Mouse (Mus musculus): ENCODE measurements around the gene Fank1. TPM values are rescaled to one million over a fixed set of nuclear protein-coding genes. Genes with fewer than 3 reads are reported as not detected.

The Fank1 gene
- total RNA-seq, 2 experiments from 2014 or later: not detected

DNA sequence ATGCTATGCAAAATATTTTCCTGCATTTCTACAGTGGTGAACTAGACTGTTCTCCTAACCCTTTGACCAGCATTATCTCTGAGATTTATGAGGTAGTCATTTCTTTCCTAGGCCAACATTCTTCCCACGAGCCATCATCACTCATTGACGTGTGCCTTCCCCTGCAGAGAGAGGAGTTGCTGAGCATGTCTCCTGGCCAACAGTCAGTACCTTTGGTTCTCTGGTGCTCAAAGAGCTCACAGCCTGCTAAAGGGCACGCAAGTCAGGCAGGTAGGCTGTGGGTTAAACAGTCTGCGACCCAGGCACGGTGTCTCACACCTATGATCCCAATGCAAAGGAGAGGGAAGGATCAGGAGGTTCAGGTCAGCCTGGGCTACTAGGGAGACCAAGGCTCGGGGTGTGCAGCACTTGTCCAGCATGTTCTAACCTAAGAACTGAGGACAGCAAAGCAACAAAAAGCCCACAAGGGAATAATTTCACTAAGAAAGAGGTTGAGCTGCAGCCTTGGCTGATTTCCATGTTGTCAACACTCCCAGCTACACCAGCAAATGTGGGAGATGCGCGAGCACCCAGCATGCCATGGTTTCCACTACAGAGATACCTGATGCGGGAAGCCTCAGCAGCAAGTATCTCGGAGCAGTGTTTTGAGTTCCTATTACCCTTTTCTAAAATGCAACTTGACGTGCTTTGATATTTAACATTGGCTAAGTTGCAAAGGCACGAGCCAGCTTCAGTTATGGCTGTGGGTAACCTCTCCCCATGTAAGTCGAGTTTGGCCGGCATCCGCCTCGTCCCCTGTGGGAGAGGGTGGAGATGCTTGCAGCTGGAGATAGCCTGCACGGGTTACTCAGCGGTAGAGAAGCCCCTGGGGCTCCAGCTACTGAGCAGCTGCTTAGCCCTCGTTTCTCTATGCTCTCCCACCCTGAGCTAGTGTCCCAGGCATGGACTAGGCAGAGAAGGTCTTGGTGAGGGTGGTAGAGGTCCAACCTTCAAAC lies 112.6 kb downstream of the Fank1 start:
- peak; percentile 20 to 57 for DNase-seq
- intact Hi-C loops (cut with DNase I): no loop called here

DNA sequence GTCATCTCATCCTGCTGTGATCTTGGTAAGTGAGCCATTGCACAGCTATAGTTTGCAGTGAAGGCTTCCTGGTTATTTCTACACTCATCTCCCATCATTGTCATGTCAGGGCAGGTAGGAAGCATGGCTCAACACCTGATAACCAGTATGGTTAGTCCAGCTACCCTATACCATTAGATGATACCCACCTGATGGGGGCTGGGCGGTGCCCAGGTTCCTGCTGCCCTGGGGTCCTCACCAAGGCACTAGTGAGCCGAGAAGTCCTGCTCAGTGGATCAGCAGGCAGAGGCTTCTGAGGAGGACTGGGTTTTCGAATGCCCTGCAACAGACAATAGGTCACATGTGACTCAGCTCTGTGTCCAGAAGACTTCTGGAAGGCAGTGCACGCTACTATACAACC lies 113.3 kb downstream of the Fank1 start:
- intact Hi-C loops (cut with DNase I): no loop called here
- DNase-seq: no peak

DNA sequence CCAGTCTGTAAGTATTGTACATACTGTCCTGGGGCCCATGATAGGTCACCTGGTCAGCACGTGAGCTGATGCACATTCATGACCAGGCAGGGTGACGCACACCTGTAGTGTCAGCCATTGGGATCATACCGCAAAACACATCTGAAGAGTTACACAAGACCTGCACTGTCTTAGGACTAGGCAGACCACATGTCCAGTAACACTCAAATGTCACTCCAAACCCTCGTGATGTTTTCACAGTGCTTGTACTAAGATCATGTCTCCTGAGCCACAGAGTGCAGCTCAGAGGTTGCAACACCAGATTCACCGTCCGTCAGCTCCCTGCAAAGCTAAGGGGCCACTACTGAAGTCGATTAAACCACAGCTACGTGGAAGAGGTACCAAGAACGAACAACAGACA lies 114.6 kb downstream of the Fank1 start:
- no peak for DNase-seq
- intact Hi-C loops (cut with DNase I): no loop called here

DNA sequence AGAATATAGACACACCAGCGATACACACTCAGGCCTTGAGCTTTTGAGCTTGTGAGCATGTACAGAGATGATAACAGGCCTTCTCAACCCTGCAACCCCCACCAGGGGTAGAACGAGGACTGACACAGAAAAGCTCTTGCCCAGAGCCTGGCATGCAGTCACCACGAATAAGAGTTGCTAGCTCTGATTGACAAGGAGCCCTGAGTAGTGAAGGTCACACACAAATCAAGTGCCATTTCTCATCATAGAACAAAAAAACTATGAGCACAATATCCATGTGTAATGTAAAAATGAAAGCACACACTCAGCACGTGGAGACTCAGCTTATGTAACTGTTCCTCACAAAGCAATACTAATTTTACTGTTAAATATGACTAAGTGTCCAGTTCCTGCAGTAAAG lies 115.1 kb downstream of the Fank1 start:
- intact Hi-C loops (cut with DNase I): no loop called here
- no peak for DNase-seq

DNA sequence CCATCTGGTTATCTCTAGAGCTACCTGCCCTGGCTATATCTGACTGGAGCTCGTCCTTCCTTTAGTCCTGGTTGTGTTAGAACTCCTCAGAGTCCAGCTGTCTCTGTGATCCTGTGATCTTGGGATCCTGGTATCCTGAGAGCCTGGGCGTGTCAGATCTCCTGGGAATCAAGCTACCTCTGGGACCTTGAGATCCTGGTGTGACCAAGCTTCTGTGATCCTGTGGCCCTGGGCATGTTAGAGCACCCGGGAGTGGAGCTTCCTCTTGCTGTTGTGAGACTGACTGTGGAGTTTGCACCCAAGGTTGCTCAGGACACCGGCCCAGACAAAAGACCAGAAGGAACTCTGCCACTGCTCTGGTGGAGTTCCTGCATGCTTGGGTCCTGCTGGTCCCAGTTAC lies 122.7 kb downstream of the Fank1 start:
- intact Hi-C loops (cut with DNase I): no loop called here
- DNase-seq: no peak

DNA sequence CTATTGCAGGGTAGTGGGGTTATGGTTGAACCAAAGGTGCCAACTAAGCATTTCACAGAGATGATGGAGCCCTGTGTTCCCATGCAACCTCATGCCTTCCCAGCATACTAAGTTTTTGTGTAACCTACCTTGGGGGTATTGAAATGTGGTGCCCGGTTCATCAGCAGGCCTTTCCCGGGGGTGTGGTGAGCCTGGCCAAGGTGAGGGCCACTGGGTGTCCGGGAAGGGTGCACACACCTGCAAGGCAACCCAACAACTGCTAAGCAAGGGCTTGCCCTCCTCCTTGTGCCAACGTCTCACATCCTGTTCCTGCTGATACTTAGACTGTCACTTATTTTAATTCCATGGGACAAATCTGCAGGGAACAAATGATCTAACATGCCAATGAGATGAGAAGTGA lies 132.3 kb downstream of the Fank1 start:
- intact Hi-C loops (cut with DNase I): no loop called here
- DNase-seq: no peak

DNA sequence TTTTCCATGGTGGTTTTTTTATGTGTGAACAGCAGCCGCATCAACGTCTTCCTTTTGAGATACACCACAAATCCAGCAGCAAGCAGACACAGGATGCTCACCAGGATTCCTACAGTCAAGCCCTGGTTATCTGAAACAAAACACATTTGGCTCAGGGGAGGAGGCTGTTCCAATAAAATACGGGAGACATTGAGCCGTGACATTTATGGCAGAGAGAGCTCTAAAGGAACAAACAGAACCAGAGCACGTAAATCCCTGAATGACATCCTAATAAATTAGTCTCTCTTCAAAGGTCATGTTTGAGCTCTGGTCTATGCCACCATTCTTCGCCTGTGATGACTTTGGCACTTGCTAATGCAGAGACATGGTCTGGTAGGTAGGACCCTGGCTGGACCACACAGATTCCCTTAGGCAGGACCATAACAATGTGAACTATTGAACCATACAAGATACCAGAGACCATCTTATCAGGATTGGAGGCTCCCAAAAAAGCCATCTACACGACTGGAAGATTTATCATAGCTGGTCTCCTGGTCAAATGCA lies 133.2 kb downstream of the Fank1 start:
- DNase-seq: no peak
- intact Hi-C loops (cut with DNase I): no loop called here

DNA sequence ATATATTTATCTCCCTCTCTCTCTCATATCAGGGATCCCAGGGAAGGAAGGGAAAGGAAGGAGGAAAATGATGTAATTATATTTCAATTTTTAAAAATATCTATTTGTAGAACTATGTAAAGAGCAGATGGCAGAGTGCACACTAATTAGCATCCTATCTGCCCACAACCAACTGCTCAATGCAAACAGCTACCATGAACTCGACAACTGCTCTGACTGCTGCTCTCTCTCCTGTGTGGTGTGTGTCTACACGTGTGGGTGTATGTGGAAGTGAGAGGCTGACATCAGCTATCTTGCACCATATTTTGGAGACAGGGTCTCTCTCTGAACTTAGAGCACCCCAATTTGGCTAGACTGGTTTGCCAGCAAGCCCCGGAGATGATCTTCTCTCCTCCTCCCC lies 135.2 kb downstream of the Fank1 start:
- DNase-seq: no peak
- intact Hi-C loops (cut with DNase I): no loop called here

DNA sequence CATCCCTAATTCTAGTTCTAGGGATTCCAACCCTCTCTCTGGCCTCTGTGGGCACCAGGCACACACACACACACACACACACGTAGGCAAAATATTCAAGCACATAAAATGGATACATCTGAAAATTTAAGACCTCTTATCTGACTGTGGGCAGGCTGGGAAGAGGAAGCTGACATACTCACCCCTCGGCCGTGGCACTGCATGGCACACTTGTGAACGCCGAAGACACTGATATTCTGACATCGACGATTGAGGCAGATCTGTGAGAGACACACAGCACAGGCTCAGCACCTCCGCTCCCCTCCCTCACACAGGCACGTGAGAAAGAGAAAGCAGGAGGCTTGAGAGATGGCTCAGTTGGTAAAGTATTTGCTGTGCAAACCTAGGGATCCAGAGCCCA lies 139.6 kb downstream of the Fank1 start:
- intact Hi-C loops (cut with DNase I): no loop called here
- no peak for DNase-seq

DNA sequence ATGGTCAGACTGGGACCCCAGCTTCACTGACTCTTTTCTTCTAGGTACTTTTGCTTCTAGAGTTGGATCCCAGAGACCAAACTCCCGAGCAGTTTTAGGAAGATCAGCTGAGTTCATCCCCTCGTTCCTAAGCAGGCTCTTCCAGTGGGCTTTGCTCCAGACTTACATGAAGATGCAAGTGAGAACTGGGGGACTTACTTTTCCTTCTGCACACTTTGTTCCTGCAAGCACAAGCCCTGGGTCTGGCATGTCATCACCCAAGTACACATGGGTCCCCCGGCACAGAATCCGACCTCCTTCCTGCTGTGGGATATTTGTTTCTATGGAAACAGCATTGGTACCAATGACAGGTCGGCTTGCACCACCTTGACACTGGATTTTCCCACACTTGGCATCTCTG lies 142.6 kb downstream of the Fank1 start:
- intact Hi-C loops (cut with DNase I): no loop called here

DNA sequence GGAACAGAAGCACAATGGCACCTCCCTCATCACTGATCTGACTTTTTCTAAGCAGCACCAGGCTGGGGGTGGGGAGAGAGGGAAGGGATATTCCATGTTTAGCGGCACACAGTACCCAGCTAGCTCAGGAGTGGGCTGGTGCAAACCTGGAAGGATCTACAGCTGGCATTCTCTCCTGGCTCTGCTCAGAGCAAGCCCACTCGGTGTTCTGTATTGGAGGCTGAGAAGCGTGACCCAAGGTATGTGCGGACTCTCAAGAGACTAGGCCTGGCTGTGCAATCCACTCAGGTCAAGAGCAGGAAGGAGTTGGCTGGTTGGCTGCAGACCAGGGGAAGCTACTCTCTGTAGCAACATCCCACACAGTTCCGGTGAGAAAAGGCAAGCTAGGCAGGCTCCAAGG lies 143.3 kb downstream of the Fank1 start:
- peak; percentile 11 to 19 for DNase-seq
- intact Hi-C loops (cut with DNase I): no loop called here

More for the DNA sequence above, 142.6 kb downstream of the Fank1 start:
- no peak for DNase-seq

DNA sequence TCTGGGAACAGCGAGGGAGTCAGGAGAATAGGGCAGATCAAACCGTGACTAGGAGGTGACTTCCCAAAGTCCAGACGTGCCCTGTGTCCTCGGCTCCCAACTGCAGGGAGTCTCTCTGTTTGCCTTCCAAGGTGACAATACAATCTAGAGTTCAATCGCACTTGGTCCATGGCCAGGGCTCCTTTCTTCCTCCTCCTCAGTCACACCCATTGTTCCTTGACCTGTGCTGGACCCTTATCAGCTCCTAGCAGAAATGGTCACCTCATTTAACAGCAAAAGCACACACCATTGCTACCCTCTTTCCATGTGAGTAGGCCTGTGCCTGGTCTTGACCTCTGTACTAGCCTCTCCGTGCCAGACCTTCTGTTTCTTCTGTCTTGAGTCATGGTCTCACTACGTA lies 144.1 kb downstream of the Fank1 start:
- DNase-seq: no peak
- intact Hi-C loops (cut with DNase I): no loop called here

DNA sequence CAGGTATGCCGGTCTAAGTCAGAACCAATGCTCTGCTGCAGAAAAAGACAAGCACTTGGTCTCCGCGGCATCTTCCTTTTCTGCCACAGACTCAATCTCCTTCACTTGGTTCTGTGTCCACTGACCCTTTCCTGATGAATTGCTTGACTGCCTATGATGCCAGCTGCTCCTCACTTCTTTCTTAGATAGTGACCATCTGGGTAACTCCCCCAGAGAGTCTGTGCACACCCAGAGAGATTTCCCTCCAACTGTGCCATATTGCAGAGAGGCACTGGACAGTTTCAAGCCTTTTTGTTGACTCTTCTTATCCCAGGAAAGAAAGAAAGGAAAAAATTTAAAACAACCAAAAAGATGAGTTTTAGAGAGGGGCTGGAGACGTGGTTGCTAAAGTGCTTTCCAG lies 144.6 kb downstream of the Fank1 start:
- intact Hi-C loops (cut with DNase I): no loop called here
- DNase-seq: no peak

DNA sequence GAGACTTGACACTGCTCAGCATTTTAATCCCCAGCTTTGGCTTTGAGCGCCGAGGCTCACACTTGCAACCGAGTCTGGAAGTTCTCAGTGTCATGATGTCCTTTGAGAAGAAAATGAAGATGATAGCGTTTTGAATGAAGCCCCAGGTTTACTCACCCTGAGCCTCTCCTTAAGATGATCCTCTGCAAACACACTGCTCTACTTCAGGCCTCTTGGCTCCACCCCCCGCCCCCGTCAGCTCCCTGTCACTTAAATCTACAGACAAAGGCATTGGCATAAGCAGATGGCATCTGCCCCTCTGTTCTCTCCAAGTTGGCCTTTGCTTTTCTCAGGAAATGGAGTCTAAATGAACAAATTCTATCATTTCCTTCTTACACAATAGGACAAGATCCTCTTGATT lies 147.3 kb downstream of the Fank1 start:
- intact Hi-C loops (cut with DNase I): no loop called here
- DNase-seq: no peak

DNA sequence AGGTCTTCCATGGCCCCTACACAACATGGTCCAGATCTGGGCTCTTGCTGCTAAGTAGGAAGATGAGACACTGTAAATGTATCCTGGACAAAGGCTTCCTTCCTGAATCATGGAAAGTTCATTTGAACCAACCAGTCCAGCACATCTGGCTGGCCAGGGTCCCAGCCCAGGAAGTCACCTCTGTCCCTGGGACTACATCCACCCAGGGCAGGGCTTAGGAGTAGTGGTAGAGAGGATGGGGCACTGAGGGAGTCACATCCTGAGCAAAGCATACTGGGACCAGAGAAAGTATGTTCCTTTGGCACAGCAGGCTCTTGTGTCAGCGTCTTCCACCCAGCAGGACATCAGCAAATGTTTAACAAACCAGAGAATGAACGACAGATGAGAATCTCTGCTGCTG lies 149.1 kb downstream of the Fank1 start:
- intact Hi-C loops (cut with DNase I): no loop called here
- no peak for DNase-seq

DNA sequence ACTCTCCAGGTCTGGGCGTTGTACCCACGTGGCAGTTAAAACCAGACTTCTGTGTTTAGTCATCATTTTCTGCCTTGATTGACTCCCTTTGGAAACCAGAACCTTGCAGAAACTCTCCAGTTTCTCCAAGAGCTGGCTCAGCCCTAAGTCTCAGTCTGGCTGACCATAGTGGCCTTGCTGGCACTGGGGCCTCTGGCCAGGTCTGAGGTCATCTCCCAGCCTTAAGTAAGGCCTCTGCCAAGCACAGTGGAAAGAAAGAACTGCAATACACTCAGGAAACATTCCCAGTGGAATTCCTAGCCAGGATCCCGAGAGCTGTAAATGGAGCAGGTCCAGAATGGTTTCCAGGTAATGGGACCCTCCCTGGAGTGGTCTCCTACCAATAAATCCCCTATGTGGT lies 152.3 kb downstream of the Fank1 start:
- intact Hi-C loops (cut with DNase I): no loop called here
- DNase-seq: no peak

Other genes with a start within 250 kb of the Fank1 start
- gene Tex36, start 174.7 kb upstream of the Fank1 start, total RNA-seq (2021): not detected
- 10 to 100 TPM; 10.4 to 11.2 TPM for gene Edrf1, start 139.3 kb upstream of the Fank1 start, total RNA-seq (2021)
- gene Mmp21, start 96.8 kb upstream of the Fank1 start, total RNA-seq (2021): not detected
- 10 to 100 TPM; 50.5 to 51.8 TPM for gene Bccip, start 67.5 kb upstream of the Fank1 start, total RNA-seq (2021)
- 10 to 100 TPM; 20.9 to 21.7 TPM for gene Uros, start 66.8 kb upstream of the Fank1 start, total RNA-seq (2021)
- 10 to 100 TPM; 42.0 to 44.4 TPM for gene Dhx32, start 5.9 kb downstream of the Fank1 start, total RNA-seq (2021)